Mouse (Mus musculus) brain, embryonic 14.5 days (tissue): ENCODE data around the gene Dyrk1a.

Experiments used
- CTCF ChIP-seq: fragments of 200-500 bp; IDR thresholded peaks from 2 replicates; pipeline ENCODE4 v1.5.1; 2012; ENCODE audit warnings: inconsistent platforms, mild to moderate bottlenecking, moderate library complexity, borderline replicate concordance; ENCODE audit not compliant: insufficient read depth, insufficient read length; ENCODE audit errors: extremely low read depth
- POLR2A ChIP-seq: fragments of 200-500 bp; IDR thresholded peaks from 2 replicates; pipeline ENCODE4 v1.6.1; 2012; ENCODE audit warnings: mild to moderate bottlenecking, inconsistent platforms, borderline replicate concordance; ENCODE audit not compliant: poor library complexity, insufficient read depth, insufficient read length, severe bottlenecking; ENCODE audit errors: extremely low read depth

- TF ChIP-seq CTCF (no peak), POLR2A (no peak)
These were observed 85.3 kb downstream of the Dyrk1a start for GRCm38 (mm10) chr16:94655083-94655482.
